Mouse (Mus musculus) erythroblast, embryonic 14.5 days (primary cell): ENCODE results near the gene 1110051M20Rik. TPM values are rescaled to one million over a fixed set of nuclear protein-coding genes. Genes with fewer than 3 reads are reported as not detected.
"Not testable (repeated sequence)": the region's sequence is repeated elsewhere in the genome, so short reads cannot be mapped to it uniquely, and the experiment has no call there.

Experiments
- H3K27me3 ChIP-seq: 2 replicates; pipeline ENCODE4 v1.6.1; 2012; ENCODE audit warnings: inconsistent platforms; ENCODE audit not compliant: control insufficient read depth
- H3K36me3 ChIP-seq: 2 replicates; pipeline ENCODE4 v1.6.1; 2012; ENCODE audit warnings: mild to moderate bottlenecking, inconsistent platforms; ENCODE audit not compliant: control insufficient read depth
- H3K4me1 ChIP-seq: 2 replicates; pipeline ENCODE4 v1.6.1; 2012; ENCODE audit warnings: inconsistent platforms; ENCODE audit not compliant: control insufficient read depth
- H3K4me3 ChIP-seq: replicated peaks from 2 replicates; pipeline ENCODE3; 2012; ENCODE audit warnings: moderate library complexity, mild to moderate bottlenecking, inconsistent platforms
- H3K9me3 ChIP-seq: 2 replicates; pipeline ENCODE4 v1.6.1; 2012; ENCODE audit warnings: low read length, inconsistent platforms, mixed read lengths; ENCODE audit not compliant: control insufficient read depth
- GATA1 ChIP-seq: IDR thresholded peaks from 2 replicates; pipeline ENCODE4 v1.6.1; 2012; ENCODE audit warnings: low read length, inconsistent platforms, mixed read lengths
- TAL1 ChIP-seq: IDR thresholded peaks from 3 replicates; pipeline ENCODE4 v1.6.1; 2012; ENCODE audit warnings: low read length, inconsistent platforms, mixed read lengths
- polyA plus RNA-seq: library from polyadenylated mRNA; stranded (reverse); fragments of >175 nt; gene quantifications from 2 replicates; pipeline ENCODE4 v1.2.3, GENCODE M21; 2012

The 1110051M20Rik gene
- polyA plus RNA-seq, 1 experiment = 0.09 TPM

DNA sequence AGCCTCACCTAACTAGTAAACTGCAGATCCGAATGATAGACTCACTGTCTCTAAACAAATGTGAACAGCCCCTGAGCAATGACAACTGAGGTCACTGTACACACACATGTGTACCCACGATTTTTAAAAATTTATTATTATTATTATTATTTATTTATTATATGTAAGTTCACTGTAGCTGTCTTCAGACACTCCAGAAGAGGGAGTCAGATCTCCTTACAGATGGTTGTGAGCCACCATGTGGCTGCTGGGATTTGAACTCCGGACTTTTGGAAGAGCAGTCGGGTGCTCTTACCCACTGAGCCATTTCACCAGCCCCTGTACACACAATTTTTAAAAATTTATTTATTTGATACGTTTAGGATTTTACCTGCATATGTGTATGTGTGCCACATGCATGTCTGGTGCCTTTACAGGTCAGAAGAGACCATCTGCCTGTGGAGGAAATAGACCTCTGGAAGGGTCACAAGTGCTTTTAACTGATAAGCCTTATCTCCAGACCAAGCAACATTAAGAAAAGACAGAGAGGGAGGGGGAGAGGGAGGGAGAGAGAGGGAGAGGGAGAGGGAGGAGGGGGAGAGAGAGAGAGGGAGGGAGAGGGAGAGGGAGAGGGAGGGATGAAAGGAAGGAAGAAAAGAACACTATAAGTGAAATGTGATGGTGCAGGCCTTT, 199.8 kb downstream of the 1110051M20Rik start:
- TF ChIP-seq GATA1 = no peak; the same call in 1 of the 2 replicates
- peak; percentile 39; the same call in 1 of the 3 replicates for TF ChIP-seq TAL1
- Histone ChIP-seq H3K9me3 (no peaks in the 10 kb centered on the region), H3K4me1 (peaks cover 28% of the 10 kb centered on the region), H3K27me3 (no peaks in the 10 kb centered on the region), H3K36me3 (no peaks in the 10 kb centered on the region), H3K4me3 (no peak overlapping the region)

DNA sequence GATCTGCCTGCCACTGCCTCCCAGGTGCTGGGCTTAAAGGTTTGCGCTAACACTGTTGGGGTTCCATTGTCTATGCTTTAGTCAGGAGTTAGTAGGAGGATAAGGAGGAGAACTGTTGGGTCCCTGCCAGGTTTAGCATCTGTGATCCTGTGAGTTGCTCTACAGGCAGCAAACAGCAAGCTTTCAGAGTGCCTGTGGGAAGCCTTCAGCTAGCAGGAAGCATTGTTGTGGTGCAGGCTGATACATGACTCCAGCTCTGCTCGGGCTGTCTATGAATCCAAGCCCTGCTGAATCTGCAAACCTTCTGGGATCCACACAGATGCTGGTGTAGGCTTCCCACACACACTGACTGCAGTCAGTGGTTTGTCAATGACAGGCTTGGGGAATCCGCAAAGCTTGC, 201.1 kb downstream of the 1110051M20Rik start:
- Histone ChIP-seq H3K36me3 (no peaks in the 10 kb centered on the region), H3K27me3 (no peaks in the 10 kb centered on the region), H3K4me1 (peaks cover 28% of the 10 kb centered on the region), H3K9me3 (no peaks in the 10 kb centered on the region), H3K4me3 (no peak overlapping the region)
- TF ChIP-seq GATA1 (no peak), TAL1 (no peak)

DNA sequence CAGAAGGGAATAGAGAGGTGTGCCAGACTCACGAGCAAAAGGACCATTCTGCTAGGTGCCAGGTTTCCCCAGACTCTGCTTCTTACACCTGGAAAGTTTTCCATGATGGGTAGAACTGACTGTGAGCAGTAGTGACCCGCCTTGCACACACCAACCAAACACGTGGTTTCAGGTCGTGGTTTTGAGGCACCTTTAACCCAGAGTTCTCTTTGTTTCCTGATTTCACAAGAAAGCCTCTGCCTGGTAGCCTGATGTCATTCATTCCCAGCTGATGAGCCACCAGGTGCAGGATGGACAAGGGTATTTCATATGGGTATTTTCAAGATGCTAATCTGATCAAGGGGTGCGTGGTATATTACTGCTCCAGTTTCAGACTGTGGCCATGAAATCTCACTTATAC, 202.0 kb downstream of the 1110051M20Rik start:
- no peaks in the 10 kb centered on the region for H3K9me3 ChIP-seq
- no peak for TF ChIP-seq TAL1
- no peak overlapping the region for H3K4me3 ChIP-seq
- no peaks in the 10 kb centered on the region for H3K27me3 ChIP-seq
- H3K36me3 ChIP-seq = no peaks in the 10 kb centered on the region
- peaks cover 32% of the 10 kb centered on the region for H3K4me1 ChIP-seq

DNA sequence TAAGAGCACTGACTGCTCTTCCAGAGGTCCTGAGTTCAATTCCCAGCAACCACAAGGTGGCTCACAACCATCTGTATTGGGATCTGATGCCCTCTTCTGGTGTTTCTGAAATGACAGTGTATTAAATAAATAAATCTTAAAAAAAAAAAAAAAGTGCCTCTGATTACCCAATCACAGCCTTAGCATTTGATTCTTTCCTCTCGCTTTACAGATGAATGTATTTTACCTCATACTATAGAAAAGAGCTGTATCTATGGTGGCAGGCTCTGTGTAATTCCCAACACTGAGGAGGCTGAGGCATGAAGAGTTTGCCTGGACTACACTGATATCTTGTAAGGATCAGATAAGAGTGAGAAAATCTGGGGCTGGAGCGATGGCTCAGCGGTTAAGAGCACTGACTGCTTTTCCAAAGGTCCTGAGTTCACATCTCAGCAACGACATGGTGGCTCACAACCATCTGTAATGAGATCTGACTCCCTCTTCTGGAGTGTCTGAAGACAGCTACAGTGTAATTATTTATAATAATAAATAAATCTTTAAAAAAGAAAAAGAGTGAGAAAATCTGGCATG, 206.9 kb downstream of the 1110051M20Rik start:
- TF ChIP-seq GATA1 = peak; percentile 44; the same call in 1 of the 2 replicates
- Histone ChIP-seq H3K4me1 (peaks cover 22% of the 10 kb centered on the region), H3K4me3 (peak overlapping the region; percentile 64), H3K36me3 (peaks cover 15% of the 10 kb centered on the region)
- not testable (repeated sequence) for H3K27me3 ChIP-seq, H3K9me3 ChIP-seq

DNA sequence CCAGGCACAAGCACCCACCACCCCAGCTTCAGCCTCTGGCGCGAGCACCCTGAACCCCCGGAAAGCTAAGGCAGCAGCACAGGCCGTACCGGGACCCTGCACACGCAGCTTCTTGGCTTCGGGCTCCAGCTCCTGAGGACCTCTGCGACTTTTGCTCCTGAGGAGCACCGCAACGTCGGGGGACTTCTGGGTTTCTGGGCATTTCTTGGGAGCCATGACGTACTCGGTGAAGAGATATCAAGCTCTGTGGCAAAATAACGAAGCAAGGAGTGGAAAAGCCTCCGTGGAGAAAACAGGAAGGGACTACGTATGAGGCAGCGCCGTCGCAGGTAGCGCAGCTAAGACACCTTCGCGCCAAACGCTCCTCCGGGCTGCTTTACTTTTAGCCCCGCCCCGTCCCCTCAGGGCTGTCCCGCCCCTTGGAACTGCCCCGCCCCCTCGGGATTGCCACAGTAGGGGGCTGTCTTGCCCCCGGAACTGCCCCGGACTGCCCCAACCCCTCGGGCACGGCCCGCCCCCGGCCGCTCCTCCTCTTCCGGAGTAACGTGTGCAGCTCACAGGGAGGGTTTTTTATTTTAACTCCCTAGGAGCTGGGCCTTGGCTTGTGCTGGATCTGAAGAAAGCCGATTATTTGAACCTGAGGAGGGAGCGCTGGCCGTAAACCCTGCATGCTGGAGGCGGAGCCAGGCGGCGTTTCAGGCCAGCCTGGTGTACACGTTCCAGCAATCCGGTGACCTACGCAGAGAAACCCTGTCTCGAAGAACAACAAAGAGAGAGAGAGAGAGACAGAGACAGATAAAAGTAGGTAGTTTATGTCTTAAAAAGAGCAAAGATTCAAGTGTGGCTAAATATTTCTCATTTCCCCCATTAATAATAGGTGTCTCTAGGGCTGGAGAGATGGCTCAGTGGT, 207.6 kb downstream of the 1110051M20Rik start, which contains the start of gene Ddb2:
Gene Ddb2 (minus strand): TSS at position 382 of the 910 bp plus-strand sequence.
- H3K27me3 ChIP-seq = no peaks in the 10 kb centered on the region
- H3K9me3 ChIP-seq = no peaks in the 10 kb centered on the region
- peak within 1 kb of the TSS; percentile 64 for H3K4me3 ChIP-seq
- H3K36me3 ChIP-seq = peaks cover 15% of the 10 kb centered on the region
- H3K4me1 ChIP-seq = peaks cover 20% of the 10 kb centered on the region
- TF ChIP-seq GATA1 = no peak
- no peak for TF ChIP-seq TAL1

DNA sequence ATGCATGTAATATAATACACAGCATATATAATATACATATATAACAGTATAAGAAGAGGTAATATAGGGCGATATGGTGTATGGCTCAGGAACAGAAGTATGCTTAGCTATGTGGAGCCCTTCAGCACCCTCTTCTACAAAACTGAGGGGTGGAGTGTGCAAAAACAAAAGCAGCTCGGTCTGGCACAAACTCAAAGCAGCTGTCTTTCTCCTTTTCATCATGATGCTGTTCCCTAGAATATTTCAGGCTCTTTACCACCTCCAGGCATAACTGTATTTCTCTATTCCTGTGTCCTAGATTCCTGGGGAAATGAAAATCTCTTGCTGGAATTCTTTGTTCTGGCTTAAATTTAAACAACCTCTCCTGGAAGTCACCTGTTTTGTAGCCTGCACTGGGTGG, 214.8 kb downstream of the 1110051M20Rik start:
- peaks cover 18% of the 10 kb centered on the region for H3K36me3 ChIP-seq
- no peaks in the 10 kb centered on the region for H3K4me1 ChIP-seq
- H3K9me3 ChIP-seq = no peaks in the 10 kb centered on the region
- no peak for TF ChIP-seq GATA1
- TF ChIP-seq TAL1 = no peak
- H3K4me3 ChIP-seq = no peak overlapping the region
- H3K27me3 ChIP-seq = no peaks in the 10 kb centered on the region

Other genes with a start within 250 kb of the 1110051M20Rik start
- gene Nr1h3, start 241.9 kb downstream of the 1110051M20Rik start, polyA plus RNA-seq = 0.18 and 0.50 TPM in 2 replicates
- 0.16 and 0.23 TPM in 2 replicates for gene Acp2, start 241.8 kb downstream of the 1110051M20Rik start, polyA plus RNA-seq
- 0.05 and 0.06 TPM in 2 replicates for gene Ddb2, start 207.7 kb downstream of the 1110051M20Rik start, polyA plus RNA-seq
- gene Pacsin3, start 188.8 kb downstream of the 1110051M20Rik start, polyA plus RNA-seq = 0.20 TPM in 1 of 2 replicates, not detected in the other
- gene Arfgap2, start 179.7 kb downstream of the 1110051M20Rik start, polyA plus RNA-seq = 3.5 and 3.7 TPM in 2 replicates
- not detected in 2 replicates for gene Lrp4, start 12.8 kb upstream of the 1110051M20Rik start, polyA plus RNA-seq
- gene Ckap5, start 82.1 kb upstream of the 1110051M20Rik start, polyA plus RNA-seq = 0.32 and 0.49 TPM in 2 replicates
- 0.05 and 0.09 TPM in 2 replicates for gene F2, start 191.7 kb upstream of the 1110051M20Rik start, polyA plus RNA-seq
- 0.56 and 0.74 TPM in 2 replicates for gene Zfp408, start 205.1 kb upstream of the 1110051M20Rik start, polyA plus RNA-seq
- 1.5 and 1.7 TPM in 2 replicates for gene Arhgap1, start 205.2 kb upstream of the 1110051M20Rik start, polyA plus RNA-seq